Mouse (Mus musculus) urinary bladder, postnatal 10 days (tissue): ENCODE results near the gene Skint10.

Experiments
- DNase-seq: peaks from one replicate; pipeline ENCODE4 v3.0.0; 2022; ENCODE audit warnings: low spot score

Gene Skint10

DNA sequence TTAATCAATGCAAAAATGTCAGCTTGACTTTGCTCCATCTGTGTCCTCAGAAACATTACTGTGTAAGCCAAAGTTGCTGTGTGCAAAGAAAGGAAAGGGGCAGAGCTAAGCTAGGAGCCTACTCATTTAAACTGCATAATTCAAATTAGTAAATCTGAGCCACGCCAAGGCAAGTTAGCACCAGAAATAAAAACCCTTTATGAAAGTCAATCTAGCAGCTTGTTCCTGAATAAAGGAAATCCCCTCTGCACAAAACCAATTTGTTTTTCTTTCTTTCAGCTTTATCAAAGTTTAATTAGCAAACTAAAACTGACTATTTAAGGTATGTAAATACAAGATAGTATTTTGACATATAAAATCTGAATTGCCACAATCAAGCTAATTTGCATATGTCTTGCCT lies at the start of gene Skint10:
TSS of gene Skint10 (minus strand) at position 101 of the 400 bp plus-strand sequence.
- no peak for DNase-seq

DNA sequence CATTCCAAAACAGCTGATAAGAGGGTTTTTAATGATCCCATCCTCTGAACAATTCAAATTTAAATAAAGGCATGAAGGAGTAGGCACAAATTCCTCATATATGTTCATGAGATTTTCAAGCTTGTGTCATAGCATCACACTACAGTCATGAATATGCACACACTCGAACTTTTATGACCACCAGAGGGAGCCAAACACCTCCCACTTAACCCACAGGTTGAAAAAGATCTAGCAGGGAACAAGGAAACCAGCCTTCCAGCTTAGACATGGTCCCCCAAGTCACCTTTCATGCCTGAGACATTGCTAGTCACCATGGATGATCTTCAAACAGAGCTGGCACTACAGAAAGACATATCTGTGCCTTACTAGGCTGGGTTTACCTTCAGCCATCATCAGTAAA lies 16.0 kb upstream of the Skint10 start:
- DNase-seq, result no peak
